In genomic region chrX:73715476-73716108, GRCm38 (mm10) we compare ENCODE assay signal across 8 mouse cellular contexts. TPM values are rescaled to one million over a fixed set of nuclear protein-coding genes. Genes with fewer than 3 reads are reported as not detected.
A peak's percentile ranks its signal among the peaks of the same experiment; 100 is the strongest.
DNase-seq lines count a peak whose midpoint lies in the region; ATAC-seq and TF ChIP-seq lines count a peak whose summit lies in the region.

No protein-coding gene starts in this region.

- H3K27ac ChIP-seq in cortical plate, adult 2 months (ENCODE audit: insufficient read depth, low read length): no peak overlapping the region
- peak overlapping the region; percentile 92 for H3K27ac ChIP-seq in heart, adult 2 months
- peak overlapping the region; percentile 85 for H3K27ac ChIP-seq in lung, embryonic 16.5 days (ENCODE audit: low read length)

- no peak for TF ChIP-seq POLR2A in cortical plate, adult 2 months (IDR thresholded peaks at IDR 0.05; ENCODE audit: extremely low read depth, insufficient read depth, low read length)
- no peak for TF ChIP-seq POLR2A in heart, adult 2 months (IDR thresholded peaks at IDR 0.05; ENCODE audit: insufficient read depth, low read depth, low read length)

- H3K9me3 ChIP-seq in lung, embryonic 16.5 days (ENCODE audit: control insufficient read depth, low read length): no peaks in the 10 kb centered on the region

- in situ Hi-C loops in Patski (cut with MboI; ENCODE audit: low pct_unique_long_range_greater_than_20kb): no loop called here

- 19% methylated on average over 21 of the region's 21 CpGs for WGBS in heart, adult 2 months
- WGBS in lung, embryonic 16.5 days: 15% methylated on average over 21 of the region's 21 CpGs

- DNase-seq in CD8-positive naive resting alpha-beta T cell, adult 2 months (ENCODE audit: low read depth in 2 of 2, low spot score in 2 of 2): peak; percentile 7 to 28
- no peak for DNase-seq in Patski (ENCODE audit: low read depth, low spot score)
- peak; percentile 37 to 38 for DNase-seq in heart, adult 2 months
- peak; percentile 40 to 51 for DNase-seq in kidney, adult 8-10 months
- peak; percentile 38 for DNase-seq in retina, embryonic 14.5 days (ENCODE audit: low spot score)

- no peak for TF ChIP-seq CTCF in Patski (IDR thresholded peaks at IDR 0.05)
- no peak for TF ChIP-seq CTCF in cortical plate, adult 2 months (IDR thresholded peaks at IDR 0.05; ENCODE audit: extremely low read depth, insufficient read depth, low read length)
- TF ChIP-seq CTCF in heart, adult 2 months (IDR thresholded peaks at IDR 0.05): peak; percentile 44

- H3K27me3 ChIP-seq in Patski: no peaks in the 10 kb centered on the region
- no peaks in the 10 kb centered on the region for H3K27me3 ChIP-seq in heart, adult 2 months (ENCODE audit: control insufficient read depth, insufficient read depth, low read length)
- H3K27me3 ChIP-seq in lung, embryonic 16.5 days (ENCODE audit: control insufficient read depth, insufficient read depth, low read depth, low read length): no peaks in the 10 kb centered on the region

- H3K4me1 ChIP-seq in cortical plate, adult 2 months (ENCODE audit: control insufficient read depth, insufficient read depth, low read length): 0 out of 2 replicates have a peak, but pooled peaks cover 4% of the 10 kb centered on the region
- H3K4me1 ChIP-seq in heart, adult 2 months (ENCODE audit: control insufficient read depth, insufficient read depth, low read length): peaks cover 12% of the 10 kb centered on the region
- peaks cover 17% of the 10 kb centered on the region for H3K4me1 ChIP-seq in lung, embryonic 16.5 days (replicated peaks; ENCODE audit: control insufficient read depth, insufficient read depth, low read length)

- no peaks in the 10 kb centered on the region for H3K79me2 ChIP-seq in heart, adult 2 months (replicated peaks; ENCODE audit: control insufficient read depth, insufficient read depth, low read length)

- H3K9ac ChIP-seq in heart, adult 2 months (ENCODE audit: low read depth, low read length): peak overlapping the region; percentile 79
- peak overlapping the region; percentile 78 for H3K9ac ChIP-seq in lung, embryonic 16.5 days (ENCODE audit: low read length)

- intact Hi-C loops in heart, adult 2 months (cut with DNase I): loop anchor here (2.0 to 10.0 kb wide), 3 partner anchors 43 to 239 kb away; partner anchors contain the start of genes Idh3g, Slc6a8 and Ssr4

- TF ChIP-seq EP300 in heart, adult 2 months (IDR thresholded peaks at IDR 0.05; ENCODE audit: insufficient read depth, low read depth, low read length): no peak

- peak; percentile 17 for ATAC-seq in Patski
- ATAC-seq in lung, embryonic 16.5 days (ENCODE audit: low read depth): peak; percentile 16
- ATAC-seq in activated CD4-positive, CD25-positive, alpha-beta regulatory T cell, adult 4 months: no peak

- POLR2A ChIA-PET in Patski (lab: Charles Lee): no interaction called here

- H3K4me3 ChIP-seq in cortical plate, adult 2 months (ENCODE audit: insufficient read depth, low read length): peak overlapping the region; percentile 69
- peak overlapping the region; percentile 63 for H3K4me3 ChIP-seq in heart, adult 2 months
- peak overlapping the region; percentile 67 for H3K4me3 ChIP-seq in lung, embryonic 16.5 days (ENCODE audit: low read length)

- H3K36me3 ChIP-seq in heart, adult 2 months (ENCODE audit: control insufficient read depth, insufficient read depth, low read length): peaks cover 5% of the 10 kb centered on the region
- H3K36me3 ChIP-seq in lung, embryonic 16.5 days (ENCODE audit: control insufficient read depth, insufficient read depth, low read length): 0 out of 2 replicates have a peak, but pooled peaks cover 2% of the 10 kb centered on the region

- peak overlapping the region; percentile 74 for H3K4me2 ChIP-seq in lung, embryonic 16.5 days (ENCODE audit: low read depth, low read length)

- CTCF ChIA-PET in Patski (lab: Charles Lee): interaction anchor here (1.0 kb wide), 1 partner anchor 12 kb away, joined by 5 read pairs; no protein-coding TSS in a partner anchor

RNA-seq across cellular contexts. Expression of gene Bcap31, which starts 0.4 kb away (rescaled TPM):
- polyA plus RNA-seq in Patski (2021): 324 TPM
- polyA plus RNA-seq in cortical plate, adult 2 months (2012; rRNA removed): 85.8 and 88.1 TPM in 2 replicates
- total RNA-seq in heart, adult 2 months (2021): 10 to 100 TPM; 71.8 to 79.5 TPM
- polyA plus RNA-seq in heart, adult 2 months (2012; rRNA removed): 43.1 and 70.9 TPM in 2 replicates
- polyA plus RNA-seq in lung, embryonic 16.5 days (2015; fragmentation: Nextera tagmentation; extraction: Ambion mirVana): 301 and 317 TPM in 2 replicates
- 100 to 1,000 TPM; 270 to 336 TPM for polyA plus RNA-seq in activated CD4-positive, CD25-positive, alpha-beta regulatory T cell, adult 4 months (2017; shearing (Covaris generic))

RNA-seq across cellular contexts. Expression of gene Abcd1, which starts 0.8 kb away (rescaled TPM):
- 13.3 TPM for polyA plus RNA-seq in Patski (2021)
- polyA plus RNA-seq in cortical plate, adult 2 months (2012; rRNA removed): 16.6 and 16.9 TPM in 2 replicates
- total RNA-seq in heart, adult 2 months (2021): 10 to 100 TPM; 25.4 to 29.7 TPM
- 32.9 and 35.3 TPM in 2 replicates for polyA plus RNA-seq in heart, adult 2 months (2012; rRNA removed)
- polyA plus RNA-seq in lung, embryonic 16.5 days (2015; fragmentation: Nextera tagmentation; extraction: Ambion mirVana): 27.9 and 29.5 TPM in 2 replicates
- polyA plus RNA-seq in activated CD4-positive, CD25-positive, alpha-beta regulatory T cell, adult 4 months (2017; shearing (Covaris generic)): 10 to 100 TPM; 22.3 to 34.1 TPM

RNA-seq across cellular contexts. Expression of gene Plxnb3, which starts 41.3 kb away (rescaled TPM):
- polyA plus RNA-seq in Patski (2021): 0.06 TPM
- 17.3 and 20.3 TPM in 2 replicates for polyA plus RNA-seq in cortical plate, adult 2 months (2012; rRNA removed)
- 1 to 10 TPM; 1.0 to 2.0 TPM for total RNA-seq in heart, adult 2 months (2021)
- 4.5 and 4.7 TPM in 2 replicates for polyA plus RNA-seq in heart, adult 2 months (2012; rRNA removed)
- 0.35 and 0.52 TPM in 2 replicates for polyA plus RNA-seq in lung, embryonic 16.5 days (2015; fragmentation: Nextera tagmentation; extraction: Ambion mirVana)
- polyA plus RNA-seq in activated CD4-positive, CD25-positive, alpha-beta regulatory T cell, adult 4 months (2017; shearing (Covaris generic)): not detected

RNA-seq across cellular contexts. Expression of gene Slc6a8, which starts 42.6 kb away (rescaled TPM):
- 192 TPM for polyA plus RNA-seq in Patski (2021)
- polyA plus RNA-seq in cortical plate, adult 2 months (2012; rRNA removed): 111 and 134 TPM in 2 replicates
- total RNA-seq in heart, adult 2 months (2021): 100 to 1,000 TPM; 155 to 179 TPM
- polyA plus RNA-seq in heart, adult 2 months (2012; rRNA removed): 155 and 205 TPM in 2 replicates
- 5.2 and 5.6 TPM in 2 replicates for polyA plus RNA-seq in lung, embryonic 16.5 days (2015; fragmentation: Nextera tagmentation; extraction: Ambion mirVana)
- polyA plus RNA-seq in activated CD4-positive, CD25-positive, alpha-beta regulatory T cell, adult 4 months (2017; shearing (Covaris generic)): under 1 TPM; 0.36 to 0.61 TPM

RNA-seq across cellular contexts. Expression of gene Pnck, which starts 55.7 kb away (rescaled TPM):
- 0.18 TPM for polyA plus RNA-seq in Patski (2021)
- polyA plus RNA-seq in cortical plate, adult 2 months (2012; rRNA removed): 90.2 and 98.5 TPM in 2 replicates
- 1 to 10 TPM; 6.5 to 8.0 TPM for total RNA-seq in heart, adult 2 months (2021)
- 15.8 and 20.4 TPM in 2 replicates for polyA plus RNA-seq in heart, adult 2 months (2012; rRNA removed)
- 14.7 and 16.3 TPM in 2 replicates for polyA plus RNA-seq in lung, embryonic 16.5 days (2015; fragmentation: Nextera tagmentation; extraction: Ambion mirVana)
- polyA plus RNA-seq in activated CD4-positive, CD25-positive, alpha-beta regulatory T cell, adult 4 months (2017; shearing (Covaris generic)): 1 to 10 TPM in 1 of 2 experiments, not detected in 1; 1.8 TPM
